Mouse (Mus musculus) neural tube, embryonic 15.5 days (tissue): Measurements from ENCODE around the gene Plcb3. TPM values are rescaled to one million over a fixed set of nuclear protein-coding genes. Genes with fewer than 3 reads are reported as not detected.

Experiments used
- ATAC-seq: fragments of 200-750 bp; cut with Nextera tagmentation; 2 replicates; pipeline ENCODE4 v1.8.0; 2017; ENCODE audit warnings: mild to moderate bottlenecking, moderate TSS enrichment, moderate library complexity; ENCODE audit not compliant: low FRiP score
- H3K27ac ChIP-seq: fragments of 300-500 bp; sonication (generic); replicated peaks from 2 replicates; pipeline ENCODE4 v1.5.1; 2015; ENCODE audit warnings: mild to moderate bottlenecking, inconsistent platforms
- H3K27me3 ChIP-seq: fragments of 300-500 bp; sonication (generic); replicated peaks from 2 replicates; pipeline ENCODE4 v1.6.1; 2015; ENCODE audit warnings: inconsistent platforms
- H3K36me3 ChIP-seq: fragments of 300-500 bp; sonication (generic); 2 replicates; pipeline ENCODE4 v1.6.1; 2015; ENCODE audit warnings: inconsistent platforms
- H3K4me1 ChIP-seq: fragments of 300-500 bp; sonication (generic); 2 replicates; pipeline ENCODE4 v1.6.1; 2015; ENCODE audit warnings: inconsistent platforms
- H3K4me2 ChIP-seq: fragments of 300-500 bp; sonication (generic); 2 replicates; pipeline ENCODE4 v1.6.1; 2015; ENCODE audit warnings: inconsistent platforms, mild to moderate bottlenecking, moderate library complexity
- H3K4me3 ChIP-seq: fragments of 300-500 bp; sonication (generic); replicated peaks from 2 replicates; pipeline ENCODE4 v1.5.1; 2015; ENCODE audit warnings: mild to moderate bottlenecking, inconsistent platforms
- H3K9ac ChIP-seq: fragments of 300-500 bp; sonication (generic); replicated peaks from 2 replicates; pipeline ENCODE4 v1.6.1; 2015; ENCODE audit warnings: mild to moderate bottlenecking, inconsistent platforms
- H3K9me3 ChIP-seq: fragments of 300-500 bp; sonication (generic); replicated peaks from 2 replicates; pipeline ENCODE4 v1.6.1; 2016; ENCODE audit warnings: inconsistent platforms
- WGBS: fragments of 180-500 bp; shearing (Covaris S2); methylation state at CpG from one replicate; pipeline ENCODE4 v1.1.7; 2015; ENCODE audit warnings: mixed read lengths; 5-methylcytosine and 5-hydroxymethylcytosine counted together
- polyA plus RNA-seq: library from polyadenylated mRNA; unstranded; fragments of >200 nt; fragmentation: Nextera tagmentation; extraction: Ambion mirVana; gene quantifications from 2 replicates; pipeline ENCODE4 v1.2.1, GENCODE M21; 2015

Plcb3 gene
- polyA plus RNA-seq, 1 experiment from 2014 or later, result 14.1 TPM

- Histone ChIP-seq H3K4me1 (peaks cover 38% of the 10 kb centered on the region), H3K9me3 (no peaks in the 10 kb centered on the region), H3K27me3 (no peaks in the 10 kb centered on the region), H3K9ac (peak within 1 kb of the TSS; percentile 92), H3K4me2 (peak within 1 kb of the TSS; percentile 88), H3K4me3 (peak within 1 kb of the TSS; percentile 80), H3K36me3 (peaks cover 24% of the 10 kb centered on the region), H3K27ac (peak within 1 kb of the TSS; percentile 86)
- WGBS, result under 1% methylated on average over 65 of the region's 85 CpGs
- ATAC-seq, result peak; percentile 56
Measured at GRCm38 (mm10) chr19:6987061-6987903, 11.0 kb upstream of the Plcb3 start, which contains the start of gene Vegfb. Gene Vegfb (minus strand): TSS chr19:6987651.

GRCm38 (mm10) chr19:6985951-6986708, 9.9 kb upstream of the Plcb3 start:
- H3K36me3 ChIP-seq, result peaks cover 27% of the 10 kb centered on the region
- ATAC-seq, result no peak
- 83% methylated on average over 10 of the region's 10 CpGs for WGBS
- H3K9me3 ChIP-seq, result no peaks in the 10 kb centered on the region
- H3K4me2 ChIP-seq, result peak overlapping the region; percentile 88
- peaks cover 33% of the 10 kb centered on the region for H3K4me1 ChIP-seq
- no peaks in the 10 kb centered on the region for H3K27me3 ChIP-seq
- peak overlapping the region; percentile 86 for H3K27ac ChIP-seq
- H3K9ac ChIP-seq, result peak overlapping the region; percentile 92; the same call in 1 of the 2 replicates
- H3K4me3 ChIP-seq, result peak overlapping the region; percentile 80

GRCm38 (mm10) chr19:6985300-6985699, 9.0 kb upstream of the Plcb3 start:
- no peaks in the 10 kb centered on the region for H3K27me3 ChIP-seq
- WGBS, result 84% methylated on average over 19 of the region's 19 CpGs

GRCm38 (mm10) chr19:6983621-6984020, 7.4 kb upstream of the Plcb3 start:
- peaks cover 49% of the 10 kb centered on the region for H3K4me1 ChIP-seq
- H3K4me3 ChIP-seq, result no peak overlapping the region
- no peaks in the 10 kb centered on the region for H3K9me3 ChIP-seq

More at GRCm38 (mm10) chr19:6985300-6985699, 9.0 kb upstream of the Plcb3 start:
- Histone ChIP-seq H3K4me3 (no peak overlapping the region), H3K4me2 (no peak overlapping the region), H3K9ac (no peak overlapping the region), H3K9me3 (no peaks in the 10 kb centered on the region), H3K27ac (no peak overlapping the region), H3K36me3 (peaks cover 27% of the 10 kb centered on the region), H3K4me1 (peaks cover 38% of the 10 kb centered on the region)
- ATAC-seq, result no peak

GRCm38 (mm10) chr19:6981465-6981864, 5.2 kb upstream of the Plcb3 start:
- no peak for ATAC-seq
- peaks cover 41% of the 10 kb centered on the region for H3K36me3 ChIP-seq
- no peak overlapping the region for H3K9ac ChIP-seq
- H3K27me3 ChIP-seq, result no peaks in the 10 kb centered on the region
- no peak overlapping the region for H3K27ac ChIP-seq
- peak overlapping the region; percentile 82 for H3K4me2 ChIP-seq
- 93% methylated on average over 4 of the region's 4 CpGs for WGBS
- H3K9me3 ChIP-seq, result no peaks in the 10 kb centered on the region
- H3K4me3 ChIP-seq, result peak overlapping the region; percentile 71; the same call in 1 of the 2 replicates
- H3K4me1 ChIP-seq, result peaks cover 56% of the 10 kb centered on the region

More at GRCm38 (mm10) chr19:6983621-6984020, 7.4 kb upstream of the Plcb3 start:
- Histone ChIP-seq H3K27ac (no peak overlapping the region), H3K36me3 (peaks cover 27% of the 10 kb centered on the region), H3K4me2 (no peak overlapping the region), H3K27me3 (no peaks in the 10 kb centered on the region), H3K9ac (no peak overlapping the region)
- WGBS, result 38% methylated on average over 5 of the region's 5 CpGs
- ATAC-seq, result no peak

- Histone ChIP-seq H3K27me3 (no peaks in the 10 kb centered on the region), H3K4me2 (peak within 1 kb of the TSS; percentile 82), H3K4me3 (peak within 1 kb of the TSS; percentile 71), H3K36me3 (peaks cover 38% of the 10 kb centered on the region), H3K27ac (peak within 1 kb of the TSS; percentile 99), H3K9me3 (no peaks in the 10 kb centered on the region), H3K9ac (peak within 1 kb of the TSS; percentile 74), H3K4me1 (peaks cover 57% of the 10 kb centered on the region)
- WGBS, result 2% methylated on average over 38 of the region's 38 CpGs
- peak; percentile 92 for ATAC-seq
Measured at GRCm38 (mm10) chr19:6980381-6981093, 4.3 kb upstream of the Plcb3 start, which contains the start of gene Fkbp2. Gene Fkbp2 (minus strand): TSS chr19:6980501.

GRCm38 (mm10) chr19:6979486-6980380, 3.5 kb upstream of the Plcb3 start:
- H3K9me3 ChIP-seq, result no peaks in the 10 kb centered on the region
- peak overlapping the region; percentile 71 for H3K4me3 ChIP-seq
- H3K27me3 ChIP-seq, result no peaks in the 10 kb centered on the region
- H3K36me3 ChIP-seq, result peaks cover 30% of the 10 kb centered on the region
- WGBS, result under 1% methylated on average over 58 of the region's 59 CpGs
- peak overlapping the region; percentile 74 for H3K9ac ChIP-seq
- peaks cover 53% of the 10 kb centered on the region for H3K4me1 ChIP-seq
- H3K27ac ChIP-seq, result peak overlapping the region; percentile 99
- peak; percentile 90 for ATAC-seq
- peak overlapping the region; percentile 82 for H3K4me2 ChIP-seq

GRCm38 (mm10) chr19:6979001-6979479, 2.8 kb upstream of the Plcb3 start:
- H3K4me1 ChIP-seq, result peaks cover 55% of the 10 kb centered on the region
- H3K27me3 ChIP-seq, result no peaks in the 10 kb centered on the region
- no peaks in the 10 kb centered on the region for H3K9me3 ChIP-seq
- H3K9ac ChIP-seq, result peak overlapping the region; percentile 49
- WGBS, result 9% methylated on average over 11 of the region's 11 CpGs
- ATAC-seq, result no peak
- H3K36me3 ChIP-seq, result peaks cover 29% of the 10 kb centered on the region
- peak overlapping the region; percentile 99 for H3K27ac ChIP-seq
- peak overlapping the region; percentile 82 for H3K4me2 ChIP-seq
- peak overlapping the region; percentile 71 for H3K4me3 ChIP-seq

GRCm38 (mm10) chr19:6978639-6978974, 2.3 kb upstream of the Plcb3 start:
- peak overlapping the region; percentile 71 for H3K4me3 ChIP-seq
- ATAC-seq, result no peak
- H3K4me2 ChIP-seq, result peak overlapping the region; percentile 82
- peak overlapping the region; percentile 49; the same call in 1 of the 2 replicates for H3K9ac ChIP-seq
- peaks cover 25% of the 10 kb centered on the region for H3K36me3 ChIP-seq
- peak overlapping the region; percentile 99 for H3K27ac ChIP-seq
- 49% methylated on average over 3 of the region's 3 CpGs for WGBS
- H3K27me3 ChIP-seq, result no peaks in the 10 kb centered on the region
- H3K4me1 ChIP-seq, result peaks cover 59% of the 10 kb centered on the region
- no peaks in the 10 kb centered on the region for H3K9me3 ChIP-seq
